Mouse (Mus musculus) midbrain, embryonic 13.5 days (tissue): Measurements from ENCODE around the gene Alkbh2. TPM values are rescaled to one million over a fixed set of nuclear protein-coding genes. Genes with fewer than 3 reads are reported as not detected.

ENCODE experiments used
- ATAC-seq: fragments of 200-750 bp; cut with Nextera tagmentation; 2 replicates; pipeline ENCODE4 v1.8.0; 2017; ENCODE audit warnings: mild to moderate bottlenecking, moderate TSS enrichment, moderate library complexity
- H3K27ac ChIP-seq: fragments of 300-500 bp; sonication (generic); 2 replicates; pipeline ENCODE4 v1.5.1; 2015; ENCODE audit warnings: inconsistent platforms, mild to moderate bottlenecking, moderate library complexity
- H3K27me3 ChIP-seq: fragments of 300-500 bp; sonication (generic); 2 replicates; pipeline ENCODE4 v1.6.1; 2015; ENCODE audit warnings: mild to moderate bottlenecking, inconsistent platforms
- H3K36me3 ChIP-seq: fragments of 300-500 bp; sonication (generic); 2 replicates; pipeline ENCODE4 v1.6.1; 2015; ENCODE audit warnings: mild to moderate bottlenecking, inconsistent platforms
- H3K4me1 ChIP-seq: fragments of 300-500 bp; sonication (generic); replicated peaks from 2 replicates; pipeline ENCODE4 v1.6.1; 2015; ENCODE audit warnings: inconsistent platforms
- H3K4me2 ChIP-seq: fragments of 300-500 bp; sonication (generic); replicated peaks from 2 replicates; pipeline ENCODE4 v1.6.1; 2015; ENCODE audit warnings: moderate library complexity, mild to moderate bottlenecking, inconsistent platforms
- H3K4me3 ChIP-seq: fragments of 300-500 bp; sonication (generic); replicated peaks from 2 replicates; pipeline ENCODE4 v1.5.1; 2015; ENCODE audit warnings: mild to moderate bottlenecking, inconsistent platforms
- H3K9ac ChIP-seq: fragments of 300-500 bp; sonication (generic); replicated peaks from 2 replicates; pipeline ENCODE4 v1.6.1; 2015; ENCODE audit warnings: mild to moderate bottlenecking, inconsistent platforms
- H3K9me3 ChIP-seq: fragments of 300-500 bp; sonication (generic); 2 replicates; pipeline ENCODE4 v1.6.1; 2016; ENCODE audit warnings: mild to moderate bottlenecking, inconsistent platforms
- WGBS: fragments of 180-500 bp; shearing (Covaris S2); methylation state at CpG from one replicate; pipeline ENCODE4 v1.1.7; 2015; 5-methylcytosine and 5-hydroxymethylcytosine counted together
- polyA plus RNA-seq: library from polyadenylated mRNA; unstranded; fragments of >200 nt; fragmentation: Nextera tagmentation; extraction: Ambion mirVana; gene quantifications from 2 replicates; pipeline ENCODE4 v1.2.1, GENCODE M21; 2015

Gene Alkbh2
- 5.8 and 6.0 TPM in 2 replicates for polyA plus RNA-seq

GRCm38 (mm10) chr5:114127374-114128349, at the start of gene Alkbh2:
Alkbh2 (minus strand) TSS chr5:114128218.
- Histone ChIP-seq H3K4me1 (peaks cover 23% of the 10 kb centered on the region), H3K36me3 (peaks cover 31% of the 10 kb centered on the region), H3K9me3 (no peaks in the 10 kb centered on the region), H3K27me3 (no peaks in the 10 kb centered on the region), H3K4me3 (peak within 1 kb of the TSS; percentile 62), H3K27ac (peak within 1 kb of the TSS; percentile 82), H3K9ac (peak within 1 kb of the TSS; percentile 73), H3K4me2 (peak within 1 kb of the TSS; percentile 89)
- ATAC-seq: peak; percentile 21
- under 1% methylated on average over 69 of the region's 69 CpGs for WGBS

GRCm38 (mm10) chr5:114176548-114177400, 48.8 kb upstream of the Alkbh2 start:
- 62% methylated on average over 8 of the region's 8 CpGs for WGBS
- Histone ChIP-seq H3K27ac (no peak overlapping the region), H3K9me3 (no peaks in the 10 kb centered on the region), H3K36me3 (no peaks in the 10 kb centered on the region), H3K4me1 (peaks cover 13% of the 10 kb centered on the region), H3K4me3 (no peak overlapping the region), H3K4me2 (peak overlapping the region; percentile 60), H3K9ac (no peak overlapping the region), H3K27me3 (peaks cover 30% of the 10 kb centered on the region)
- no peak for ATAC-seq

- H3K4me2 ChIP-seq: peak overlapping the region; percentile 60
- H3K36me3 ChIP-seq: no peaks in the 10 kb centered on the region
- peak overlapping the region; percentile 25; the same call in 1 of the 2 replicates for H3K9ac ChIP-seq
- H3K27me3 ChIP-seq: peaks cover 30% of the 10 kb centered on the region
- peak overlapping the region; percentile 34 for H3K4me3 ChIP-seq
- peak; percentile 72 for ATAC-seq
- peaks cover 13% of the 10 kb centered on the region for H3K4me1 ChIP-seq
- 2% methylated on average over 26 of the region's 26 CpGs for WGBS
- no peak overlapping the region for H3K27ac ChIP-seq
- no peaks in the 10 kb centered on the region for H3K9me3 ChIP-seq
These were observed 47.7 kb upstream of the Alkbh2 start for GRCm38 (mm10) chr5:114175596-114176171.

GRCm38 (mm10) chr5:114174639-114175038, 46.6 kb upstream of the Alkbh2 start:
- Histone ChIP-seq H3K9me3 (no peaks in the 10 kb centered on the region), H3K9ac (no peak overlapping the region), H3K4me3 (no peak overlapping the region), H3K27ac (no peak overlapping the region), H3K4me1 (peaks cover 13% of the 10 kb centered on the region), H3K27me3 (peaks cover 30% of the 10 kb centered on the region), H3K4me2 (no peak overlapping the region; the same call in 1 of the 2 replicates), H3K36me3 (no peaks in the 10 kb centered on the region)
- WGBS: 14% methylated on average over 16 of the region's 16 CpGs
- no peak for ATAC-seq

- no peak for ATAC-seq
- H3K27ac ChIP-seq: no peak overlapping the region
- no peaks in the 10 kb centered on the region for H3K36me3 ChIP-seq
- H3K4me1 ChIP-seq: peaks cover 13% of the 10 kb centered on the region
- no peak overlapping the region for H3K4me3 ChIP-seq
- no peak overlapping the region for H3K4me2 ChIP-seq
- H3K9ac ChIP-seq: no peak overlapping the region
- H3K9me3 ChIP-seq: no peaks in the 10 kb centered on the region
- peaks cover 30% of the 10 kb centered on the region for H3K27me3 ChIP-seq
- WGBS: 35% methylated on average over 16 of the region's 16 CpGs
These were observed 46.0 kb upstream of the Alkbh2 start for GRCm38 (mm10) chr5:114173877-114174581.

GRCm38 (mm10) chr5:114173458-114173857, 45.4 kb upstream of the Alkbh2 start:
- no peak overlapping the region for H3K4me3 ChIP-seq

GRCm38 (mm10) chr5:114172936-114173335, 44.9 kb upstream of the Alkbh2 start:
- 88% methylated on average over 3 of the region's 3 CpGs for WGBS
- Histone ChIP-seq H3K27me3 (peaks cover 30% of the 10 kb centered on the region), H3K9me3 (no peaks in the 10 kb centered on the region), H3K27ac (no peak overlapping the region), H3K4me1 (peaks cover 13% of the 10 kb centered on the region), H3K36me3 (no peaks in the 10 kb centered on the region), H3K4me3 (no peak overlapping the region), H3K9ac (no peak overlapping the region), H3K4me2 (no peak overlapping the region)
- no peak for ATAC-seq

More at GRCm38 (mm10) chr5:114173458-114173857, 45.4 kb upstream of the Alkbh2 start:
- no peaks in the 10 kb centered on the region for H3K36me3 ChIP-seq
- H3K27ac ChIP-seq: no peak overlapping the region
- no peak for ATAC-seq
- 75% methylated on average over 7 of the region's 7 CpGs for WGBS
- H3K27me3 ChIP-seq: peaks cover 30% of the 10 kb centered on the region
- no peak overlapping the region for H3K9ac ChIP-seq
- no peak overlapping the region for H3K4me2 ChIP-seq
- peaks cover 13% of the 10 kb centered on the region for H3K4me1 ChIP-seq
- no peaks in the 10 kb centered on the region for H3K9me3 ChIP-seq

GRCm38 (mm10) chr5:114170345-114170744, 42.3 kb upstream of the Alkbh2 start:
- Histone ChIP-seq H3K4me1 (peaks cover 4% of the 10 kb centered on the region; the same call in 1 of the 2 replicates), H3K27me3 (peaks cover 21% of the 10 kb centered on the region), H3K9me3 (no peaks in the 10 kb centered on the region), H3K36me3 (no peaks in the 10 kb centered on the region), H3K4me3 (no peak overlapping the region), H3K9ac (no peak overlapping the region), H3K4me2 (no peak overlapping the region), H3K27ac (no peak overlapping the region)
- 84% methylated on average over 7 of the region's 7 CpGs for WGBS
- no peak for ATAC-seq

GRCm38 (mm10) chr5:114163117-114163696, 35.2 kb upstream of the Alkbh2 start:
- Histone ChIP-seq H3K4me2 (no peak overlapping the region), H3K9me3 (no peaks in the 10 kb centered on the region), H3K9ac (no peak overlapping the region), H3K27me3 (0 out of 2 replicates have a peak, but pooled peaks cover 4% of the 10 kb centered on the region), H3K27ac (no peak overlapping the region), H3K4me1 (no peaks in the 10 kb centered on the region), H3K36me3 (no peaks in the 10 kb centered on the region), H3K4me3 (no peak overlapping the region)
- WGBS: 74% methylated on average over 6 of the region's 6 CpGs
- ATAC-seq: no peak

- Histone ChIP-seq H3K4me3 (no peak overlapping the region), H3K9me3 (no peaks in the 10 kb centered on the region), H3K27ac (no peak overlapping the region), H3K4me2 (no peak overlapping the region), H3K27me3 (0 out of 2 replicates have a peak, but pooled peaks cover 4% of the 10 kb centered on the region), H3K4me1 (no peaks in the 10 kb centered on the region), H3K9ac (no peak overlapping the region), H3K36me3 (no peaks in the 10 kb centered on the region)
- 59% methylated on average over 12 of the region's 12 CpGs for whole genome bisulfite sequencing
- no peak for ATAC-seq
These were observed 34.2 kb upstream of the Alkbh2 start for GRCm38 (mm10) chr5:114162106-114162815.
